Mouse (Mus musculus) splenic B cell, adult 2 months (primary cell): ENCODE measurements around the gene Miox.

ENCODE experiments used
- DNase-seq: peaks from one replicate; pipeline ENCODE4 v3.0.0-alpha.2; 2011; ENCODE audit warnings: low read depth, low spot score
- H3K27me3 ChIP-seq: 2 replicates; pipeline ENCODE4 v1.6.1; 2012; ENCODE audit warnings: mild to moderate bottlenecking, low read length, moderate library complexity, mixed read lengths; ENCODE audit not compliant: control insufficient read depth, poor library complexity, insufficient read depth, severe bottlenecking
- H3K36me3 ChIP-seq: 2 replicates; pipeline ENCODE4 v1.6.1; 2012; ENCODE audit warnings: mild to moderate bottlenecking, low read length, moderate library complexity, mixed read lengths; ENCODE audit not compliant: control insufficient read depth, poor library complexity, insufficient read depth, severe bottlenecking

Gene Miox

DNA sequence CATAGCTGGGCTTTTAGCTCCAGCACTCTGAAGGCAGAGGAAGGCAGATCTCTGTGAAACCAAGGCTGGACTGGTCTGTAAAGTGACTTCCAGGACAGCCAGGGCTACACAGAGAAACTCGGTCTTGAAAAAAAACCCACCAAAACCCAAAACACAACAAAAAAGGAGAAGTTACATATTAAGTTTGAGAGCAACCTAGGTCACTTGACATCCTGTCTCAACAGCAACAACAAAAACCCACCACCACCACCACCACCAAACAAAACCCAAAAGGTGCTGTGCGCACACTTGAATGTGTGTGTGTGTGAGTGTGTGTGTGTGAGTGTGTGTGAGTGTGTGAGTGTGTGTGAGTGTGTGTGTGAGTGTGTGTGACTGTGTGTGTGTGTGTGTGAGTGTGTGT is 5.5 kb downstream of the Miox start:
- Histone ChIP-seq H3K27me3 (no peaks in the 10 kb centered on the region), H3K36me3 (no peaks in the 10 kb centered on the region)
- DNase-seq, result peak; percentile 68

DNA sequence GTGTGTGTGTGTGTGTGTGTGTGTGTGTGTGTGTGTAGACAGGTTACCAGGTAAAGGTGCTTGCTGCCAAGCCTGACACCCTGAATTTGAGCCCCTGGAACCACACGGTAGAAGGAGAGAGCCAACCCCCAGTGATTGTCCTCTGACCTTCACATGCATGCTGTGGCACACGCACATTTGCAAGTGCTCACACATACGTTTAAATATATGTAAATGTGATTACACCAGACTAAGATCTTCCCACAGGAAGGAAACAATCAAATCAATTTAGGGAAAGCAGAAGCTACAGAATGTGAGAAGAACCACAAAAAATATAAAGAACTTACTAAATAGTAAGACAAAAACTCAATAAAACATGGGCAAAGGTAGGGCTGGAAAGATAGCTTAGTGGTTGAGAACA is 5.9 kb downstream of the Miox start:
- peak; percentile 41 for DNase-seq
- Histone ChIP-seq H3K36me3 (no peaks in the 10 kb centered on the region), H3K27me3 (no peaks in the 10 kb centered on the region)

DNA sequence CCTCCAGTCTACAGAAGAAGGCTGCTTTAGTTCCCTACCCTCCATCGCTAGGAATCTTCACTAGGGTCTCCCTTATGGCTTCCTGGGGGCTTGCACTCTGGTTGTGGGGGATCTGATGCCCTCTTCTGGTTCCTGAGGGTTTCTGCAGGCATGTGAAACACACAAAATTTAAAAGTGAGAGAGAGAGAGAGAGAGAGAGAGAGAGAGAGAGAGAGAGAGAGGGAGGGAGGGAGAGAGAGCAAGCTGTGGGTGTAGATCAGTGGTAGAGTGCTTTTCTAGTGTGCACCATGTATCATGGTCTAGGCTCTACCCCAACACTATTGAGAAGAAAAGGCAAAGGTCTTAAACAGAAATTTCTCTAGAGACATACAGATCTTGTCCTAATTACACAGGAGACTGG is 7.5 kb downstream of the Miox start:
- Histone ChIP-seq H3K36me3 (no peaks in the 10 kb centered on the region), H3K27me3 (no peaks in the 10 kb centered on the region)
- no peak for DNase-seq

DNA sequence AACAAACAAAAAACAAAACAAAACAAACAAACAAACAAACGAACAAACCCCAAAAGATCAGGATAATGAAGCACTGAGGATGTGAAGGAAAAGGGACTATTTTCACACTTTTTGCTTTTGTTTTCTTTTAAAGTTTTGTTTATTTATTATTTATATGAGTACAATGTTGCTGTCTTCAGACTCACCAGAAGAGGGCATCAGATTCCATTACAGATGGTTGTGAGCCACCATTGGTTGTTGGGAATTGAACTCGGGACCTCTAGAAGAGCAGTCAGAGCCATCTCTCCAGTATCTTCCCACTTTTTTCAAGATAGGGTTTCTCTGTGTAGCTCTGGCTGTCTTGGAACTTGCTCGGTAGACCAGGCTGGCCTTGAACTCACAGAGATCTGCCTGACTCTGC is 9.1 kb downstream of the Miox start:
- peak; percentile 16 for DNase-seq
- H3K27me3 ChIP-seq, result no peaks in the 10 kb centered on the region
- H3K36me3 ChIP-seq, result no peaks in the 10 kb centered on the region

DNA sequence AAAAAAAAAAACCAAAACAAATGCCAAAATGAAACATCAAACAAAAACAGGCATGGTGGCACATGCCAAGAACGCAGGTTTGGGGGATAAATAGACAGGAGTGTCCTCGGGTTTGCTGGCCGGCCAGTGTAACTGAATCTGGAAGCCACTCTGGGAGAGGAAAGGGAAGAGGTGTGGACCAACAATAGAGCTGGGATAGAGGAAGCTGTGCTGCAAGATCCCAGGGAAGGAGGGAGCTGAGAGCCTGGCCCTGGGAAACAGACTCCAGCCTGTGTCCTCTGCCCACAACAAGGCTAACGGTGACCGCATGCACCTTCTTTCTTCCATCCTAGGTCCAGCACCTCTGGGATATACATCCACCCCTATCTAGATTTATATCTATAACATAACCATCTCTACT is 16.2 kb downstream of the Miox start:
- H3K27me3 ChIP-seq, result no peaks in the 10 kb centered on the region
- no peak for DNase-seq
- H3K36me3 ChIP-seq, result peaks cover 5% of the 10 kb centered on the region

DNA sequence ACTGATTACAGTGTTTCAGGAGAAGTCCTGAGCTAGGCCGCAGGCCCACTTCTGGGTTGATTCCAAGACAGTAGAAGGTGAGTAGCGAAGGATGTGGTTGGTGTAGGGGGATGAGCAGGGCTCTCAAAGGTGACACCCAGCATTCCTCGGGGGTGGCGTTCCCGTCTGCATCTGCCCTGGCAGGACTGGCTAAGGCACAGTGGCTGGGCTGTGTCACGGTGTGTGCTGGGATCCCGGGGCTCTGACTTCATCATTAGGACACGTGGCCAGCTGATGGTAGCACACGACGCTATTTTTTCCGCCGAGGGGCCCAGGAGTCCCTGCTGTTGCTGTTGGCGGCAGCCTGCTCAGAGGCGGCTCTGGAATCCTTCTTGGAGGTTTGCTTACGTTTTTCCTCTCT is 17.1 kb downstream of the Miox start:
- Histone ChIP-seq H3K36me3 (peaks cover 5% of the 10 kb centered on the region), H3K27me3 (no peaks in the 10 kb centered on the region)
- DNase-seq, result no peak

DNA sequence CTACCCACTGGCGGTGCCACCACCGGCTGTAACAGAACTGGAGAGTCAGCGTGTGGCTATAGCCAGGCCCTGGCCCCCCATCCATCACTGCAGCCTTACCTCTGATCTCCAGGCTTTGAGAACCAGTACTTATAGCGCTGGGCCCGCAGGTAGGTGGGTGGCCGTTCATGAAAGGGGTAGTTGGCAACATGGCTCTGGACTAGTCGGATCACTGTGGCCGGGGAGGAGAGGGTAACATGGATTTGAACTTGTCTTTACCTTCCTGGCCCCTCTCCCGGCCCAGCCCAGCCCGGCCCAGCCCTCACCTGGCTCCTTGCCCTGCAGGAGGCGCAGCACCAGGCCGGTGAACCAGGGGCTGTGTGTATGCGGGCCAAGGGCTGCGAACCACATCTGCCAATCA is 17.9 kb downstream of the Miox start:
- DNase-seq, result no peak
- H3K36me3 ChIP-seq, result peaks cover 5% of the 10 kb centered on the region
- H3K27me3 ChIP-seq, result no peaks in the 10 kb centered on the region

DNA sequence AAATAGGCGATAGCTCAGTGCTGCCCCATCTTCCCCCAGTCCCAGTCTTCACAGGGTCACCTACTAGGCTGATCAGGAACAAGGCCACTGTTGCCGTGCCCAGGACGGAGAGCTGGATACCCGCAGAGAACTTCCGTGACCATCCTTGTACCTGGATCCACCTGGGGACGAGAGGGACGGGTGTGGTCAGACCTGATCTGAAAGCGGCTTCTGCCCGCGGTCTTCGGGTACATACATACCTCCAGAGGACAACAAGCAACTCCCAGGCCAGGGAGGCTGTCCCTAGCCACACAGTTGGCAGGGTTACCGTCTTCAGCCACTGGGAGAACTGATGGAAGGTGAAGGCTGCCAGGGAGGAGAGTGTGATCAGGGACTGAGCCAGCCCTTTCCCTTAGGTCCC is 18.6 kb downstream of the Miox start:
- Histone ChIP-seq H3K27me3 (no peaks in the 10 kb centered on the region), H3K36me3 (peaks cover 5% of the 10 kb centered on the region)
- DNase-seq, result no peak

DNA sequence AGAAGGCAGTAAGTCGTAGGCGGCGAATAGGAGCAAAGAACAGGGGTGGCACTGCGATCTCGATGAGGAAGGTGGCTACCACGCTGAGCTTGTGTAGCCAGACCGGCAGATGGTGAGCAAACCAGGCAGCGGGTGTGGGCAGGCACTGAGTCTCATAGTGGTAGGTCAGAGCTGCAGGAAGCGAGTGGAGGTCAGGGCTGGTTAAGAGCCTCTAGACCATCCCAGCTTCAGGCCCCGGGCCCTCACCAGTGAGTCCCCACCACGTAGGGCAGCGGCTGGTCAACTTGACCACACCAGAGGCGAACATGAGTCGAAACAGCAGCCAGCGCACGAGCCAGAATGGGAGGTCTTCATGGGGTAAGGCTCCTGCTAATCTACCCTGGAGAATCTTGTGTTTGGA is 19.6 kb downstream of the Miox start:
- Histone ChIP-seq H3K27me3 (no peaks in the 10 kb centered on the region), H3K36me3 (peaks cover 5% of the 10 kb centered on the region)
- no peak for DNase-seq

DNA sequence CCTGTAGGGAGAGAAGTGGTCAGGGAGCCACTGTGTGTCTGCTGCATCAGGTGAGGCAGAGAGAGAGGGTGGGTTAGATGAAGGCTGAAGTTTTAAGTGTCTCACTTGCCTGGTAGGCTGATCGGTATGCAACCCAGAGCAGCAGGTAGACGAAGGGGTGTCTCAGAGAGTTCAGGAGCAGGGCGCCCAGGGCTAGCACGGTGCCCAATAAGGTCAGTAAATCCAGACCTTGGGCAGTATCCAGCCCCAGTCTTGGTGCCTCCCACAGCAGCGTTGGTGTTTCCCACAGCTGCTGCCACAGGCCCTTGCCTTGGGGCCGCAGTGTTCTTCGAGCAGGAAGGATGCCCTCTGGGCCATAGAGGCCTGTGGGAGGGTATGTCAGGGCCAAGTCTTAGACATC is 20.3 kb downstream of the Miox start:
- Histone ChIP-seq H3K36me3 (peaks cover 5% of the 10 kb centered on the region), H3K27me3 (no peaks in the 10 kb centered on the region)
- DNase-seq, result no peak

DNA sequence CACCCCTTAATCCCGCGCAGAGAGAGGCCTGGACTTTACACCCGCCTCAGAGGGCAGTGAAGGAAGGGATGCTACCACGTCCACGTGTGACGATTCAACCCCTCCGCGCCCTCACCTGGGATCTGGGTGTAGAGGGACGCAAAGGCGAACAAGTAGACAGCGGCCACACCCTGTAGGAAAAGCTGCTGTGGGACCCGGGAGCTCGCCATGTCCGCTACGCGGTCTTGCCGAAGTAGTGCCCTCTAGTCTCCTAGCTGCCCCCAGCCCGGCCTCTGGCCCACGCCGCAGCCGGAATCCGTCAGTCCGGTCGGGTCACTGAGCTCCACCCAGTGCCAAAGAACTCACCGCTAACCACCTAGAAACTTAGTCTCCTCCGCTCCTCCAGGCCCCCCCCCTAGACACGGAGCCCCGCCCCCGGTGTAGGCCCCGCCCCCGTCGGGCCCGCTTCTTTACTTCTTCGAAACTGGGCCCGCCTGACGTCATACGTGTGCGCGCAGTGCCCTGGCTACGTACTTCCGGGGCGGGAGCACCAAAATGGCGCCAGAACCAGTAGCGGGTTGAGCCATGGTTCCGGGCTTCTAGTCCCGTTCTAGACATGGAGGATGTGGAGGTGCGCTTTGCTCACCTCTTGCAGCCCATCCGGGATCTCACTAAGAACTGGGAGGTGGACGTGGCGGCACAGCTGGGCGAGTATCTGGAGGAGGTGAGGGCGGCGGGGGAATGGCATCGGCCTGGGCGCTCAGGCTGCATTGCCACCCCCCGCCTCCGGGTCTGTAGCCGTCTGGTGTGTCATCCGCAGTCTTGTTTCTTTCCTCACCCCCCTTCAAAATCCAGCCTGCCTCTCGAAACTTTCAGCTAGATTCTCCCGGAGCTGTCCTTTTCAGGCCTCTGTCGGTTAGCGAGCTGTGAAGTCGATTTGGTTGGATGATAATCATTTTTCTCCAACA is 21.3 kb downstream of the Miox start, which contains the start of the genes Lmf2 and Ncaph2:
Lmf2 (minus strand) TSS at position 419 of the 947 bp plus-strand sequence.
Ncaph2 (plus strand) TSS at position 479 of the 947 bp plus-strand sequence.
- peak; percentile 98 for DNase-seq
- Histone ChIP-seq H3K27me3 (no peaks in the 10 kb centered on the region), H3K36me3 (peaks cover 5% of the 10 kb centered on the region)

DNA sequence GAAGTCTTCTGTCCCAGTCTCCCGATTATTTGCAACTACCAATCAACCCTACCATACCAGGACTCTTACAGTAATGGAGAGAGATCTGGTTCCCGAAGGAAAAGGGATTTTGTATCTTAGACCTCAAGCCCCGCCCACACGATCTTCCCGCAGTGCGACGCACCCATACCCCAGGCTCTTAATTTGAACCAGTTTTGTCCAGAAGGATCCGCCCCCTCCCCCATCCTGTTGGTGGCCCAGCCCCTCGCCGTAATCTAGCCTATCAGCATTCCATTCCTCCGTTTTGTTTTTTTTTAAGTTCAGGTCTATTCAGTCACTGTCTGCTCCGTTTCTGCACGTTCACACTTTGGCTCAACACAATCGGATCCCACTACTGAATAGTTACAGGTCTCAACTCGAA is 22.2 kb downstream of the Miox start:
- DNase-seq, result peak; percentile 46
- H3K27me3 ChIP-seq, result no peaks in the 10 kb centered on the region

DNA sequence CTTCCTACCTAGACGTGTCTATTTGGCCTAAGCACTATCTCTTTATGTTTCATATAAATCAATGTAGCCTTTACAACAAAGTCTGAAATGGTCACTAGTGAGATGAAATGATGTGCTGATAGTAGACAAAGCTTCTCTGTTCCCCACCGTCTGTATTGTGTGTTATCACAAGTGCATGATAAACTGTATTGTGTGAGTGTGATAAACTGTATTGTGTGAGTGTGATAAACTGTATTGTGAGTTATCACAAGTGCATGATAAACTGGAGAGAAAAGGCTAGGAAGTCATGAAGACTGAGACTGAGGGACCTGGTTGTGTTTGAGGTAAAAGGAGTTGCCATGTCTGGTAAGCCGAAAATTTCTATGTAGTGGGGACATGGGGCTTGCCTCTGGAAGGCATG is 24.6 kb downstream of the Miox start:
- Histone ChIP-seq H3K27me3 (no peaks in the 10 kb centered on the region), H3K36me3 (peaks cover 3% of the 10 kb centered on the region)
- DNase-seq, result no peak

More for the DNA sequence above, 22.2 kb downstream of the Miox start:
- peaks cover 5% of the 10 kb centered on the region for H3K36me3 ChIP-seq

DNA sequence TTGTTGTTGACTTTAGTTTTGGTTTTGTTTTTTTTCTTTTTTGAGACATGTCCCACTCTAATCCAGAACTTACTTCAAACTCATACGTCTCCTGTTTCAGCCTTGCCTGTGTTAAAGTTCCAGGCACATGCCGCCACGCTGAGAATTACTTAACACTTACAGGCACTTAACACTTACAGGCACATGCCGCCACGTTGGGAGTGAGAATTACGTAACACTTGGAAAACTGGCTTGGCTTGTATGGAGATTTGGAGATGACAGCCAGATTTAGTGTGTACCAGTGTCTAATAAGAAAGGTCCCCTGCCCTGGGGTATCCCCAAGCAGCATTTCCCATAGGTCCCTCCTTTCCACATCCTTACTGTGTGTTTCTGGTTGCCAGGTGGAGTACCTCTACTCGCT is 28.9 kb downstream of the Miox start:
- DNase-seq, result no peak
- peaks cover 11% of the 10 kb centered on the region for H3K36me3 ChIP-seq
- no peaks in the 10 kb centered on the region for H3K27me3 ChIP-seq

DNA sequence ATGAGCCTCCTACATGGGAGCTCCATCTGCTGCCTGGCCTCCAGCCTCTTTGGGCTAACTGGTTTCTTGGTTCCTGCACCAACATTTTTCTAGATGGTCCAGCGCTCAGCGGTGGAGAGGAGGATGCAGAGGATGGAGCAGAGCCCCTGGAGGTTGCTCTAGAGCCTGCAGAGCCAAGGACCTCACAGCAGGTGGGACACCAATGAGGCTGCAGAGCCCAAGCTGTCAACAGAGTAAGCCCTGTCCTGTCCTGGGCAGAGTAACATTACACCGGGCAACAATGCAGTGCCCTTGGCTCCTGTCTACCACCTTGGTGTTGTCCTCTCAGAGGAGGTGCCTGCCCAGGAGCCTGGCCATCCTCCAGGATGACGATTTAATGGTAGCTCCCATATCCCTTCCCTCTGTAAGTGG is 30.9 kb downstream of the Miox start:
- DNase-seq, result no peak
- Histone ChIP-seq H3K27me3 (no peaks in the 10 kb centered on the region), H3K36me3 (peaks cover 20% of the 10 kb centered on the region)
